Mouse (Mus musculus): Measurements from ENCODE around the gene Spin1. TPM values are rescaled to one million over a fixed set of nuclear protein-coding genes. Genes with fewer than 3 reads are reported as not detected.
A peak's percentile ranks its signal among the peaks of the same experiment; 100 is the strongest.

Spin1 gene
- polyA plus RNA-seq (2011; ENCODE audit: insufficient read depth, insufficient read length, low replicate concordance, missing spikeins) = 6.3 and 14.1 TPM in 2 replicates

DNA sequence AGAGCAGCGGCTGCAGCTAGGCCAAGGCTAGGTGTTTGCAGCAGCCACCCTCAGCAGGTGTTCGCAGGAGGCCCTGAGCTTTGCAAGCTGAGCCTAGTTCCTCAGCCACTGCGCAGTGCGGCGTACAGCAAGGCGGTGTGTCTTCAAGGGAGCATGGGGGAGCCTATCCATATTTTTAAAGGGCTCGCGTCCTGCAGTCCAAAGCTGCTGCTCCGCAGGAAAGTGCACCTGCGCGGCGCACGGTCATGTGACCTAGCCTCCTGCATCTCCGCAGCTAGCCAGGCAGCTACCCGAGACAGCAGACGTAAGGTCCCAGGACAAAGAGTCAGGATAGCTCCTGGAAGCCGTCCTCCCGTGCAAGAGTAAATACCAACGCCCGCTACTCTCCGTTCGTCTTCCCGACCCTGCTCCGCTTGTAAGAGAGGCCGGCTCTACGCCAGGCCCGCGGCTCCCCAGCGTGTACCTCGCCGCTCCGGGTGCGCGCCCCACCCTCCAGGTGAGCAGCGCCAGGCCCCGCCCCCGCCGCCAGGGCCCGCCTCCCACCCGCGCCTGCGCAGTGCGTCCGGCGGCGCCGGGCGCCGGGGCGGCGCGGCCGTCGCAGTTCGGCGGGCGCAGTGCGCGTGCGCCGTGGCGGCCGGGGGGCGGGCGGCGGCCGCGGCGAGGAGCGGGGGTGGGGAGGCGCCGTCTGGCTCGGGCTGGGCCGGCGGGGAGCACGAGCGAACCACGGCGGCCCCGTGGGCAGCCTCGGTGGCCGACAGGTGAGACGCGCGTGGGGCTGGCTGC lies at the start of gene Spin1:
TSS of gene Spin1 (plus strand) at position 648 of the 783 bp plus-strand sequence.
- 2% methylated on average over 80 of the region's 85 CpGs for WGBS
- TF ChIP-seq CTCF (IDR thresholded peaks at IDR 0.05; ENCODE audit: control insufficient read depth, insufficient read depth, low read length) (no peak), POLR2A (IDR thresholded peaks at IDR 0.05; ENCODE audit: borderline replicate concordance, control insufficient read depth, low read depth, low read length) (peak; percentile 62; the same call in 1 of the 2 replicates)
- Histone ChIP-seq H3K27ac (ENCODE audit: control insufficient read depth, insufficient read depth, low read depth, low read length, poor library complexity) (peak within 1 kb of the TSS; percentile 93), H3K4me3 (replicated peaks; ENCODE audit: control insufficient read depth, low read depth, low read length) (peak within 1 kb of the TSS; percentile 79), H3K4me1 (ENCODE audit: control insufficient read depth, insufficient read depth, low read length) (no peaks in the 10 kb centered on the region; the same call in none of the 2 replicates)

DNA sequence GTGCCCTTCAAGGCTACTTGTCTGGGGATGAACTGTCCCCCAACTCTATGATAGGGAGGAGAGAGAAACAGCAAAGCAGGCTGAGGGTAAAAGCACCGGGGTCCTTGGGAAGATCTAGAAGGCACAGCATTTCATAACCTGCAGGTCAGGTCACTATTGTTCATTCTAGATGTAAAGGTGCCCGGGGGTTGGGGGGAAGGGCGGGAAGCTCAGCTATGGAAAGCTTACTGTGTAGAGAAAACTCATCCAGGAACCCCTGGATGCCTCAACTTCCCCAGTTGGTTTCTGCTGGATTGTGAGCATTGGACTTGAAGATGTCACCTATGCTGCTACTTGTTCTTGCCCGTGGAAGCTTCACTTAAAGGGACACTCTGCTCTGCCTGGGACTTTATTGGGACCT lies 49.7 kb upstream of the Spin1 start:
- 75% methylated on average over 4 of the region's 4 CpGs for WGBS
- Histone ChIP-seq H3K4me1 (ENCODE audit: control insufficient read depth, insufficient read depth, low read length) (no peaks in the 10 kb centered on the region), H3K4me3 (replicated peaks; ENCODE audit: control insufficient read depth, low read depth, low read length) (no peak overlapping the region), H3K27ac (ENCODE audit: control insufficient read depth, insufficient read depth, low read depth, low read length, poor library complexity) (no peak overlapping the region)
- TF ChIP-seq CTCF (IDR thresholded peaks at IDR 0.05; ENCODE audit: control insufficient read depth, insufficient read depth, low read length) = no peak
- no peak for TF ChIP-seq POLR2A (IDR thresholded peaks at IDR 0.05; ENCODE audit: borderline replicate concordance, control insufficient read depth, low read depth, low read length)

DNA sequence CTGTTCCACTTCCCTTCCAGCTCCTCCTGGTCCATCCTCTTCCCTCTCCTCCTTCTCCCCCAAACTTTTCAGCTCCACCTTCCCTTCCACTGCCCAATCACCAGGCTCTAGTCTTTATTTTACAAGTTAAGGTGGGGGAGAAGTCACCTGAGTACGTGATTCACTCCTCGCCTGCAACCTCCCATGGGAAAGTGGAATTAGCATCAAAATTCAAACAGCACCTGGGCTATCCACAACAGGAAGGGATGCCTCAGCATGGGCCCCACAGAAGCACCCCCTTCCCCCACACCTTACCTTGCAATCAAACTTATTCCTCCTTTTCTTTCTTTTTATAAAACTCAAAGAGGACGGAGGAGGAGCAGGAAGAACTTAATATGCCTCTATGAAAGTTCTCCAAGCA lies 48.3 kb upstream of the Spin1 start:
- Histone ChIP-seq H3K4me1 (ENCODE audit: control insufficient read depth, insufficient read depth, low read length) (no peaks in the 10 kb centered on the region), H3K27ac (ENCODE audit: control insufficient read depth, insufficient read depth, low read depth, low read length, poor library complexity) (no peak overlapping the region), H3K4me3 (replicated peaks; ENCODE audit: control insufficient read depth, low read depth, low read length) (no peak overlapping the region)
- no peak for TF ChIP-seq CTCF (IDR thresholded peaks at IDR 0.05; ENCODE audit: control insufficient read depth, insufficient read depth, low read length)
- no peak for TF ChIP-seq POLR2A (IDR thresholded peaks at IDR 0.05; ENCODE audit: borderline replicate concordance, control insufficient read depth, low read depth, low read length)
- 64% methylated on average over 3 of the region's 3 CpGs for WGBS

DNA sequence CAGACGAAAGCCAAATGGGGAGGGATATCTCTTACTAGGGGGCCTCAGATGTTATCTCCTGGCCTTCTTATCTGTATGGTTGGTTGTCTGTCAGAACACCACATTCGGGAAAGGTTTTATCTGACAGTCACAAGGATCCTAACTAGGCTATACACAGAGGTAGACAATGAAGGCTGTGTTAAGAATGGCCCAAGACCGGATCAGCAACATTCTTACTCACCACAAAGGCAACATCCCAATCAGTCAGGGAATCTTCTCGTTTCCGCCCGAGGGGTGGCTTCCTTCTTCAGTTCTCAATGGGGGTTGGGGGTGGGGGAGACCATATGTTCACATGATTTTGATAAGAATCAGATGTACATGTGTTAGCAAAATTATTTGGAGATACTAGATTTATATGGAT lies 37.7 kb upstream of the Spin1 start:
- H3K4me3 ChIP-seq (replicated peaks; ENCODE audit: control insufficient read depth, low read depth, low read length) = no peak overlapping the region

GRCm38 (mm10) chr13:51063721-51064120 lies 37.0 kb upstream of the Spin1 start:
- Histone ChIP-seq H3K4me3 (replicated peaks; ENCODE audit: control insufficient read depth, low read depth, low read length) (no peak overlapping the region), H3K27ac (ENCODE audit: control insufficient read depth, insufficient read depth, low read depth, low read length, poor library complexity) (no peak overlapping the region; the same call in 1 of the 2 replicates), H3K4me1 (ENCODE audit: control insufficient read depth, insufficient read depth, low read length) (peaks cover 2% of the 10 kb centered on the region; the same call in 1 of the 2 replicates)
- WGBS = 53% methylated on average over 1 of the region's 1 CpGs
- TF ChIP-seq POLR2A (IDR thresholded peaks at IDR 0.05; ENCODE audit: borderline replicate concordance, control insufficient read depth, low read depth, low read length) (no peak), CTCF (IDR thresholded peaks at IDR 0.05; ENCODE audit: control insufficient read depth, insufficient read depth, low read length) (no peak)

More for the DNA sequence above, 37.7 kb upstream of the Spin1 start:
- Histone ChIP-seq H3K4me1 (ENCODE audit: control insufficient read depth, insufficient read depth, low read length) (peaks cover 2% of the 10 kb centered on the region; the same call in 1 of the 2 replicates), H3K27ac (ENCODE audit: control insufficient read depth, insufficient read depth, low read depth, low read length, poor library complexity) (no peak overlapping the region)
- TF ChIP-seq CTCF (IDR thresholded peaks at IDR 0.05; ENCODE audit: control insufficient read depth, insufficient read depth, low read length) (no peak), POLR2A (IDR thresholded peaks at IDR 0.05; ENCODE audit: borderline replicate concordance, control insufficient read depth, low read depth, low read length) (no peak)
- 65% methylated on average over 6 of the region's 6 CpGs for WGBS

- TF ChIP-seq CTCF (IDR thresholded peaks at IDR 0.05; ENCODE audit: control insufficient read depth, insufficient read depth, low read length) (no peak), POLR2A (IDR thresholded peaks at IDR 0.05; ENCODE audit: borderline replicate concordance, control insufficient read depth, low read depth, low read length) (no peak)
Measured at GRCm38 (mm10) chr13:51064429-51064828, 36.3 kb upstream of the Spin1 start.

DNA sequence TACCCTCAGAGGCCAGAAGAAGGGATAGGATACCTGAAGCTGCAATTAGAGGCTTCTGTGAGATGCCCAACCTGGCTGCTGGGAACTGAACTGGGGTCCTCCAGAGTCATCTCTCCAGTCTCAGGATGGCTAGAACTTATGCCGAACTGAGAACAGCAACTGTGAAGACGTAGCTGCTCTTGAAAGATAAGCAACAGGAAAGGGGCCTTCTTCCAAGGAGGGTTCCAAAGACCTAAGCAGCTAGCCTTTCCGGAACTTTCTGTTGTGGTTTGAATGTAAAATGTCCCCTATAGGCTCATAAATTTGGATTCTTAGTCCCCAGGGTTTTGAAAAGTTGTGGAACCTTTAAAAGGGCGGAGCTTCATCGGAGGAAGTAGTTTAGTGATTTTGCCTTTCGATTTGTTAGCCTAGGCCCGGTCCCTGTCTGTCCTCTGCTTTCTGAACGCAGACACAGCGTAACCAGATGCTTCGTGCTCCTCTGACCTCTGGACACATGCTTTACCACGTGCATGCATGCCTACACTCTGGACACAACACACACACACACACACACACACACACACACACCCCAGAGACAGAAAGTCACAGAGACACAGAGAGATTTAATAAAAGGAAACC lies 29.5 kb upstream of the Spin1 start:
- Histone ChIP-seq H3K27ac (ENCODE audit: control insufficient read depth, insufficient read depth, low read depth, low read length, poor library complexity) (peak overlapping the region; percentile 79), H3K4me3 (replicated peaks; ENCODE audit: control insufficient read depth, low read depth, low read length) (peak overlapping the region; percentile 74), H3K4me1 (ENCODE audit: control insufficient read depth, insufficient read depth, low read length) (peaks cover 1% of the 10 kb centered on the region)
- TF ChIP-seq POLR2A (IDR thresholded peaks at IDR 0.05; ENCODE audit: borderline replicate concordance, control insufficient read depth, low read depth, low read length) (no peak), CTCF (IDR thresholded peaks at IDR 0.05; ENCODE audit: control insufficient read depth, insufficient read depth, low read length) (no peak)
- WGBS = 23% methylated on average over 11 of the region's 11 CpGs

More at GRCm38 (mm10) chr13:51064429-51064828, 36.3 kb upstream of the Spin1 start:
- WGBS = 64% methylated on average over 3 of the region's 3 CpGs
- Histone ChIP-seq H3K4me3 (replicated peaks; ENCODE audit: control insufficient read depth, low read depth, low read length) (no peak overlapping the region), H3K4me1 (ENCODE audit: control insufficient read depth, insufficient read depth, low read length) (peaks cover 2% of the 10 kb centered on the region; the same call in 1 of the 2 replicates), H3K27ac (ENCODE audit: control insufficient read depth, insufficient read depth, low read depth, low read length, poor library complexity) (peak overlapping the region; percentile 54; the same call in 1 of the 2 replicates)

DNA sequence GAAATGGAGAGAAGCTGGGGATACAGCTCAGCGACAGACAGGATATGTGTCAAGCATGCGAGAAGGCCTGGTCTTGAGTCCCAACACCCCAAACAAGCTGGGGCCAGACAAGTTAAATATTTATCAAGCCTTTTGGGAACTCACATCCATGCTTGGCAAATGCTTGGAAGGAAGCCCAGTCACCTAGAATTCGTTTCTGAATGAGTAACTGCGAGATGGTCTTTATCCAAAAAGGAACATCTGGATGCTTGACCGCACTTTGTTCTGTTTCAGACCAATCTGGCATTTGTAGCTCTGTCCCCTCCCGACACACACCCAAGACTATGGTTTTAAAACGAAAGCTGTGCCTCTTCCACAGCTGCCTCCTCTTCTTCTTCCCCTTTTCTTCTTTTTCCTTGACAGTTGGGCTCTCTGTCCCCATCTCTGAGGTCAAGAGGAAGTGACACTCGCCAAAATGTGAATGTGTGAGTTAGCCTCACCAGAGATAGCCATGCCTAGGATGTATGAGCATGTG lies 28.9 kb upstream of the Spin1 start:
- WGBS = 20% methylated on average over 8 of the region's 8 CpGs
- H3K27ac ChIP-seq (ENCODE audit: control insufficient read depth, insufficient read depth, low read depth, low read length, poor library complexity) = peak overlapping the region; percentile 79
- peaks cover 1% of the 10 kb centered on the region for H3K4me1 ChIP-seq (ENCODE audit: control insufficient read depth, insufficient read depth, low read length)
- no peak for TF ChIP-seq POLR2A (IDR thresholded peaks at IDR 0.05; ENCODE audit: borderline replicate concordance, control insufficient read depth, low read depth, low read length)
- no peak for TF ChIP-seq CTCF (IDR thresholded peaks at IDR 0.05; ENCODE audit: control insufficient read depth, insufficient read depth, low read length)
- H3K4me3 ChIP-seq (replicated peaks; ENCODE audit: control insufficient read depth, low read depth, low read length) = peak overlapping the region; percentile 39

All from bone marrow, adult 2 months (tissue).